Mouse (Mus musculus): ENCODE measurements around the gene Ccdc14.

DNA sequence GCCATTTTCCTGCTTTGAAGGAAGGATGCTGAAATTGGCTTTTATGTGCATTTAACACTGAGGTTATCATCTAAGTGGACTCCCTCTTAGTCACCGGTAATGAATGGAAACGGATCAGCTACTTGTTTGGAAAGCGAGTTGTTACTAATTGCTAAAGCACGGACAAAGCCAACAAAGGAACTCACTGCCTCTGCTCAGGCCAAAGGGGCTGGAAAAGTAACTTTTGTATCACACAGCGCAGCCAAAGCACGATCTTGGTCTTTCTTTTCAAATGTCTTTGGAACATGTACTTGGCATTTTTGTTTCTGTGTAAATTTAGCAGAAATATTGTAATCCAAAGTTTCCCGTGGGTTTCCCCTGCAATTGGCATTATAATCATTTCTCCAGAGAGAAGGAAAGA, 18.4 kb upstream of the Ccdc14 start:
- TF ChIP-seq CTCF (IDR thresholded peaks at IDR 0.05; ENCODE audit: extremely low read depth, insufficient read depth, low read length), result no peak
- no peak for TF ChIP-seq POLR2A (IDR thresholded peaks at IDR 0.05; ENCODE audit: extremely low read depth, insufficient read depth, low read length)

Measured in cortical plate, adult 2 months (tissue).